Mouse (Mus musculus) heart, adult 9 months (tissue): ENCODE results near the gene Hpdl.

Source experiments
- DNase-seq, 2 experiments: peaks; one replicate each; pipeline ENCODE4 v3.0.0; 2022; ENCODE audit warnings: low spot score in 2 of 2

The Hpdl gene

DNA sequence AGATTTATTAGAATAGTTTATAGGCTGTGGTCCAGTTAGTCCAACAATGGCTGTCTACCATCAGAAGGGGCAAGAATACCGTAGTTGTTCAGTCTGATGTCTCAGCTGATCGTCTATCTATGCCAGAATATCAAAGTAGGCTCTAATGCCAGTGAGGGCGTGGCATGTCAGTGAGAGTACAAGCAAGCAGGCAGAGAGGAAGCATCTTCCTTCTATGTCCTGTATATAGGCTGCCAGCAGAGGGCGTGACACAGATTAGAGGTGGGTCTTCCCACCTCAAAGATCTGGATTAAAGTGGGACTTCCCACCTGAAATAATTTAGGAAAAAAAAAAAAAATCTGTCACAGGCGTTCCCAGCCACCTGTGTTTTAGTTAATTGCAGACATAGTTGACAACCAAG lies 21.6 kb downstream of the Hpdl start:
- DNase-seq: no peak

DNA sequence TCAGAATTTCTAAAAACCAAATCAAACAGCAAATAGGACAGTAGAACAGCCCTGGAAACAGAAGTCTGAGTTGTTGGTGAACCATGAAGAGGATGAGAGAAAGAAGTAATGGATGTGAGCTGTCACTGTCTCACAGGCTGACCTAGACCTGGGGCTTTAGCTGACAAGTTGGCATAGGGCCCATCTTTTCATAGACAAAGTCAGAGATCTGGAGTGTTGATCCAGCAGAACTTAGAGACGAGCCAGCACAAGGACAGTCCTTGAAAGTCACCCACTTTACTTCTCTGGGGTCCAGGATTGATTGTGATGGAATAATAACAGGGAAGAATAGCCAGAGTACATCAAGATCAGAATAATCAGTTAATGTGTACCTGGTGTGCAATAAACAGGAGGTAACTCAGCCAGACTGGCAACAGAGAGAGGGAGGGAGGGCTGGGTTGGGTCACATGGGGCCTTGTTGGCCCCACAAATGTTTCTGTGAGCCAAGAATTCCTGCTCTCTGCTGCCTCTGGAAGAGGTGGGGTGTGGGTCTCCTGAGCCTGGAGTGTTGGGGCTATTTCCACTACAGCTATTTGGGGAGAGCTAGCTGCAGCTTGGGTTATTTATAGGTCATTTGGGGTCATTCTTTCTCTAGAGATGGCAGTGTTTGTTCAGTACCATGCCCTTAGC lies 24.9 kb downstream of the Hpdl start:
- peak; percentile 61 to 63 for DNase-seq

DNA sequence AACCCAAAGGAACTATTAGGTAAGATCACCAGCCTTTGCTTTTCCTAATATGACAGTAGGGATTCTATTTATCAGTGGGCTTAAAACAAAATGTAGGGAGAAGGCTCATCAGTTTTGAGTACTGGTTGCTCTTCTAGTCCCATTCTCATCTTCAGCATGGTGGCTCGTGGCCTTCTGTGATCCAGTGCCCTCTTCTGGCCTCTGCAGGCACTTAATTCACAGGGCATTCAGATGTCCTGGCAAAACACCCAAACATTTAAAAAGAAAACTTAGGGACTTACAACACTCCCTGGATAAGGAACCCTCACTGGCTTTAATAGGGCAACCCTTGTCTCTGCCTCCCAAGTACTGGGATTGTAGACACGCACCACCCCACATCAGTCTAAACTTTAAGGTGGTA lies 27.2 kb downstream of the Hpdl start:
- no peak for DNase-seq

DNA sequence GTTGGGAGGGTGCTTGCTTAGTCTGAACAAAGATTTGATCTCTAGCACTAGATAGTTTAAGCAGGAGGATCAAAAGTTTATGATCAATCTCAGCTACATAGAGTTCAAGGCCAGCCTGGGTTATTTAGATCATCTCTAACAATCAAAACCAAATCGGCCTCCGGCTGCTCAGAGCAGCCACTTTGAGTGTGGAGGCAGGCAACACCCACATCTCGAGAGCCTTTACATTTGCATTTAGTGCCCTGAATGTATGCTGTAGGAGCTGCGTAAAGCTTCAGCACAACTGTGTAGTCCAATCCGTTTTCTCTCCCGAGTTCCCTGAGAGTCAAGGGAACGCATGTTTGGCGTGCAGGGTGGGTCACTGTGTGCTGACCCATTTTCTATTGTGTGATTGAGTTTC lies 29.1 kb downstream of the Hpdl start:
- no peak for DNase-seq

DNA sequence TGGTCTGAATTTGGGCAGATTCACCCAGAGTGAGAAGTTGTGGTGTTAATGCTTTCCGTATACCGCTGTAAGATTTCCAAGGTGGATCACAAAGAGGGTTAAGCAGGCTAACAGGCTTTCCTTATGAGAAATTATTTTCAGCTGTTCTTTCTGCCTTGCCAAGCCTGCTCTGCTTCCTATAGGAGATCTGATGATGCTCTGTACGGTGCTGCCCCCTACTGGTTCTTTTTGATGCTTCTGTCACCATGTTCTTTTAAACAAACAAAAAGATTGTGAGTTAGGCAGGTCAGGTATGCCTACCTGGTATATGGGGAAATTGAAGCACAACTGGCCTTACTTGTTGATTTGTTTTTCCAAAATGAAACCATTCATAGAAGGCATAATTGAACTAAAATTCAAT lies 32.6 kb downstream of the Hpdl start:
- DNase-seq: peak; percentile 33 to 79

DNA sequence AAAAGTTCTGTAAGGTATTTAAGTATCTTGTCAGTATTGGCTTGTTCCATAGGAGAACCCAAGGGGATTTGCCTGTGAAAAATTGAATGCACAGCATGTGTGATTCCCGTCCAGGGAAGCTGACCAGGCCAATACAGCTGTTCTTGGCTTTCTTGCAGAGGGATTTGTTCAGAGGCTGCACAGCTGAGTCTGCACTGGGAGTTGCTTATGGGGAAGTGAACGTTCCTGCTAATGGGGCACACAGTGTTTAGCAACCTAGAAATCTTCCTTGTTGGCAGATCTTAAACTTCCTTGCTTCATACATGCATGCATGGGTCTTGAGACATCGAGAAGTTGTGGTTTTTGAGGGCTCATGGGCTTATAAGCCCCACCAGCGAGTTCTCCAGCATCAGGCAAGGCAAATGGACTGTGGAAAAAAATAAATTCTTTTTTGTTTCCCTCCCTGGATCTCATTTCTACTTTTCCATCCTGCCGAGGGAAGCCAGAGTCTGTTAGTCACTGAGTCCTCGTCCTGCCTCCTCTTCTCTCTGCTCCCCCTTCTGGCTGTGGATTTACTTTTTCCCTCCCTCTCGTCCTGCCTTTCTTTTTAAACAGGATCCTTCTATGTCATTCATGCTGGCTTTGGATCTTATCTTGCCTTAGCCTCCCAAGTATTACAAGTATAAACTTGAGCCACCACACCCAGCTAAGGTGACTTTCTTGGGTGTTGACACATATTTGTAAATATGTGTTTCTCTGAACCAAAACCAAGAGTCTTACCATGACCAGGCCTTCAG lies 33.3 kb downstream of the Hpdl start:
- DNase-seq: peak in 1 of 2 experiments; percentile 21

DNA sequence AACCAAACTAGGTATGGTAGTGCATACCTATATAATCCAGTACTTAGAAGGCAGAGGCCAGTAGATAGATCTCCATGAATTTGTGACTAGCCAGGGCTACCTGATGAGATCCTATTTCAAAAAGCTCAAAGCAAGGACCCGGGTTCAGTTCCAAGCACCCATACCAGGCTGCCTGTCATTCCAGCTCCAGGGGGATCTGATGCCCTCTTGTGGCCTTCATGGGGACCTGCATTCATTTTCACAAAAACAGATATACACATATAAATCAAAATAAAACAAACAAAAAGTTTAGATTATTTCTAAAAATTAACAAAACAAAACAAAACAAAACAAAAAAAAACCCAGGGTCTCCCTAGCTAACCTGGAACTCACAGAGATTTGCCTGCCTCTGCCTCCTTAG lies 34.9 kb downstream of the Hpdl start:
- no peak for DNase-seq

DNA sequence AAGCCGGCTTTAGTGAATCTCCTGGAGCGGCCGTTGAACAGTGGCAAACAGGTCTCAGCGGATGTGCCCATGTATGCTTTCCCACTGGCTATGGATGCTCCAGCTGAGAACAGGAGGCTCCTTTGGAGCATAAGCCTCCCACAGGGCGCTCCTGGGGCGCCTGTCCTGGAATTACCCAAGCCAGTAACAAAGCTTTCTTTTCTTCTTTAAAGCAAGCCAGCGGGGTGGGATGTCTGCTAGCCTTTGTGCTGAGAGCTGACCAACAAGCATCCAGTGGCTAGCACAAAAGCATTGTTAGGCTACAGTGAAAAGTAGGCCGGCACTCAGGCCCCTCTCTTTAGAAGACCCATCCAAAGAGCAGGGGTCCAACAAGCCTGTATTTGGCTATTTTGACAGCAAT lies 39.3 kb downstream of the Hpdl start:
- no peak for DNase-seq

DNA sequence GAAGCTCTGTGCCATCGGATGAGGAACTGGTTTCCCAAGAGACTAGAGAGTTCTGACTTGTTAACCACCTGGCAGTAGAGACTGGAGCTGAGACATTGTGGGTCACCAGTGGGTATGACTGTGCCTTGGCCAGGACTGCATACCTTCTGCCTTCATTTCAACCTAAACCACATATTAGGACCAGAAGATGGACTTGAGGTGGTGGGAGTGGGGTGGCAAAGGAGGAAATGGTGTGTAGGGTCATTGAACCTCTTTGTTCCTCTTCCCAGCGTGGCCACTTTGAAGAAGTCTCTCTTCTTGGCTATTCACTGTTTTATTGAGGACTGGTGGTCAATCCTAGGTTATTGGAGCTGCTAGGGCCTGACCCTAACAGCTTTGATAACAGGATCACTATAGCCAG lies 40.1 kb downstream of the Hpdl start:
- DNase-seq: no peak

DNA sequence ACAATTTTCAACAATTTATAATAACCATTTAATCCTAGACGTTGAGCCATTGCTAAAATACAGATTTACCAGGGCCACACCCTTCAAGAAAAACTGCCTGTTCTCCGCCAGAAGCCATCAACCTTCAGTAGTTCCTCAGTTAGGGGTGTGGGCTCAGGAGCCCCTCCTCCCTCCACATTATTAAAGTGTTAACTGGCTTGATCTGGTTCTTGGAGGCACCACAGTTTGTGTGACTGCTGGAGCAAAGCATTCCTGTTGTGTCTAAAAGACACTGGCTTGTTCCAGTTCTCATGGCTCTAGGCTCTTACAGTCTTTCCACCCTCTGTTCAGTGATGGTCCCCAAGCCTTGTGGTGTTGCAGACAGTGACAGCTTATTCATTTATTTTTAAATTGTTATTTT lies 41.0 kb downstream of the Hpdl start:
- DNase-seq: no peak

DNA sequence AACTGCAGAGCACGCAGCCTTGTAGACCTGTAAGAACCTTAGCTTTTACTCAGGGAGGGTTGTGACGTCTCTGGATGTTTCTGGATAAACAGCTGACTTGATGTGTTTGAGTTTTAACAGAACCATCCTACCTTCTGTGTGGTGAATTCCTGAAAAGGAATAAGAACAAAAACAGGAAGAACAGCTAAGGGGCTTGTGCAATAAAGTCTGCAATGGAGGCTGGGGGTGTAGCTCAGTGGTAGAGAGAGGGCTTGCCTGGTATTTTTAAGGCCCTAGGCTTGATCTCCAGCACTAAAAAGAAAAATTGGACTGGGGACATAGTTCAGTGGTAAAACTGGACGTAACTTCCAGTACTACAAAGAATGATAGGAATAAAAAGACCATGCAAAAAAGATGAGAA lies 44.4 kb downstream of the Hpdl start:
- DNase-seq: no peak

DNA sequence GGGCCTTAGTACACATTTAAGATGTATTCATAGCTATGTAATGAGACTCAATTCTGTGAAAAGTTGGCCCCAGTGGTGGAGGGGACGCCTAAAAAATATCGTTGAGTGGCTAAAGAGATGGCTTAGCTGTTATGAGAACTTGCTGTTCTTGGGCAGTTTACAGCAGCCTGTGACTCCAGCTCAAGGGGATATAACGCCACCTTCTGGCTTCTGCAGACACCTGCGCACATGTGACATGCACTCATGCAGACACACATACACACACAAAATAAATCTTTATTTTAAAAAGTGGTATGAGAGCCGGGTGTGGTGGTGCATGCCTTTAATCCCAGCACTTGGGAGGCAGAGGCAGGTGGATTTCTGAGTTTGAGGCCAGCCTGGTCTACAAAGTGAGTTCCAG lies 45.1 kb downstream of the Hpdl start:
- no peak for DNase-seq
